Mouse (Mus musculus) heart, embryonic 16.5 days (tissue): Measurements from ENCODE around the gene Maml2. TPM values are rescaled to one million over a fixed set of nuclear protein-coding genes. Genes with fewer than 3 reads are reported as not detected.
A peak's percentile ranks its signal among the peaks of the same experiment; 100 is the strongest.

Source experiments
- ATAC-seq: fragments of 200-750 bp; cut with Nextera tagmentation; replicated peaks from 2 replicates; pipeline ENCODE4 v1.8.0; 2017; ENCODE audit warnings: moderate number of reproducible peaks; ENCODE audit not compliant: insufficient read depth, low FRiP score; ENCODE audit errors: extremely low read depth
- H3K27ac ChIP-seq: fragments of 300-500 bp; sonication (generic); 2 replicates; pipeline ENCODE4 v1.5.1; 2014; ENCODE audit warnings: mild to moderate bottlenecking, low read length, control low read depth, moderate library complexity
- H3K27me3 ChIP-seq: fragments of 300-500 bp; sonication (generic); 2 replicates; pipeline ENCODE4 v1.6.1; 2014; ENCODE audit warnings: low read length, mixed read lengths; ENCODE audit not compliant: control insufficient read depth, insufficient read depth
- H3K36me3 ChIP-seq: fragments of 300-500 bp; sonication (generic); 2 replicates; pipeline ENCODE4 v1.6.1; 2014; ENCODE audit not compliant: control insufficient read depth, insufficient read depth
- H3K4me1 ChIP-seq: fragments of 300-500 bp; sonication (generic); 2 replicates; pipeline ENCODE4 v1.6.1; 2014; ENCODE audit warnings: low read length, mixed read lengths; ENCODE audit not compliant: control insufficient read depth, insufficient read depth
- H3K4me2 ChIP-seq: fragments of 300-500 bp; sonication (generic); 2 replicates; pipeline ENCODE4 v1.6.1; 2014; ENCODE audit warnings: low read depth, mild to moderate bottlenecking, control low read depth, low read length
- H3K4me3 ChIP-seq: fragments of 300-500 bp; sonication (generic); 2 replicates; pipeline ENCODE4 v1.5.1; 2014; ENCODE audit warnings: mild to moderate bottlenecking, control low read depth, low read length
- H3K9ac ChIP-seq: fragments of 300-500 bp; sonication (generic); 2 replicates; pipeline ENCODE4 v1.6.1; 2014; ENCODE audit warnings: low read length, control low read depth
- H3K9me3 ChIP-seq: fragments of 300-500 bp; sonication (generic); replicated peaks from 2 replicates; pipeline ENCODE4 v1.6.1; 2016; ENCODE audit warnings: low read length; ENCODE audit not compliant: control insufficient read depth
- WGBS: fragments of 180-500 bp; shearing (Covaris S2); extraction: QIAGEN DNeasy Blood & Tissue Kit; methylation state at CpG from one replicate; pipeline ENCODE4 v1.1.7; 2014; 5-methylcytosine and 5-hydroxymethylcytosine counted together
- polyA plus RNA-seq: library from polyadenylated mRNA; unstranded; fragments of >200 nt; fragmentation: Nextera tagmentation; extraction: Ambion mirVana; gene quantifications from 2 replicates; pipeline ENCODE4 v1.2.1, GENCODE M21; 2015

Gene Maml2
- polyA plus RNA-seq, 1 experiment from 2014 or later, result 9.0 TPM

DNA sequence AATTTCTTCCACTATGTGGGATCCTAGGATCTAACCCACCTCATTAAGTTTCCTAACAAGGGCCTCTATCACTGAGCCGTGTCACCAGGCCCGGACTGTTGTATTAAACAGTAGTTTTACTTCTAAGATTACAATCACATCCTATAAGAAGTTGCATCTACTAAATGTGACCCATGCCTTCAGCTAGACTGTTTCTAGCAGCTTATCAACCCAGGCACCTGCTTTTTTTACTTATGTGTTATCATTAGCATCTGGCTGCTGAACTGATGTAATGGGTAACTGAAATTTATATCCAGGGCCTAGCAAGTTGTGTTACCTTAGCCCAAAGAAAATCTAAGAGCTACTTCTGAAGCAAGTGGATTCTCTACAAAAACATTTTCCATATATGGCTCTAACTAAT is 380.3 kb downstream of the Maml2 start:
- Histone ChIP-seq H3K27me3 (no peaks in the 10 kb centered on the region), H3K4me2 (no peak overlapping the region), H3K36me3 (no peaks in the 10 kb centered on the region), H3K4me3 (no peak overlapping the region), H3K4me1 (peaks cover 4% of the 10 kb centered on the region; the same call in 1 of the 2 replicates), H3K9ac (no peak overlapping the region), H3K27ac (no peak overlapping the region), H3K9me3 (no peaks in the 10 kb centered on the region)
- WGBS, result 84% methylated on average over 2 of the region's 2 CpGs
- ATAC-seq, result no peak

GRCm38 (mm10) chr9:13679696-13680095 is 381.9 kb downstream of the Maml2 start:
- no peak overlapping the region for H3K27ac ChIP-seq
- H3K27me3 ChIP-seq, result no peaks in the 10 kb centered on the region
- no peak for ATAC-seq
- H3K9ac ChIP-seq, result no peak overlapping the region
- 92% methylated on average over 2 of the region's 2 CpGs for WGBS
- H3K4me1 ChIP-seq, result peaks cover 4% of the 10 kb centered on the region; the same call in 1 of the 2 replicates
- H3K4me2 ChIP-seq, result no peak overlapping the region
- no peak overlapping the region for H3K4me3 ChIP-seq
- no peaks in the 10 kb centered on the region for H3K36me3 ChIP-seq
- no peaks in the 10 kb centered on the region for H3K9me3 ChIP-seq

DNA sequence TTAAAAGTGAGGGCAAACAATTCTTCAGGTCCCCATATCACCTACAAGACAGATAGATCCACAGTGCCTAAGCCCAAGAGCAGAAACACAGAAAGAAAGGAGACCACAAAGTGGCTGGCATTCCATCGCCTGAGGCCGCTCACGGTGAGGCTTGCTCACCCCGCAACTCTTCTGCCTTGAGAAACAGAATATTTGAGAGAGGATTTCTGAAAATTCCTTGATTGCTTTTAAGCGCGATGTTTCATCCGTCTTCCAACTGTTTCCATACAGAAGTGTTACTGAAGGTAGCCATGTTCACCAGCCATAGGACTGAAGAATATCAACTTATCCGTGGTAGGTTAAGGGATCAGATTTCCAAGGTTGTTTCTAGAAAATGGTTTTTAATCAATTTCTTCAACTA is 383.4 kb downstream of the Maml2 start:
- Histone ChIP-seq H3K36me3 (no peaks in the 10 kb centered on the region), H3K27me3 (no peaks in the 10 kb centered on the region), H3K4me1 (peaks cover 4% of the 10 kb centered on the region; the same call in 1 of the 2 replicates), H3K9ac (no peak overlapping the region), H3K4me2 (peak overlapping the region; percentile 44; the same call in 1 of the 2 replicates), H3K9me3 (no peaks in the 10 kb centered on the region), H3K27ac (0 out of 2 replicates have a peak overlapping the region, but pooled peaks have one; percentile 35), H3K4me3 (no peak overlapping the region)
- ATAC-seq, result no peak
- 83% methylated on average over 8 of the region's 8 CpGs for WGBS

GRCm38 (mm10) chr9:13681581-13682038 is 383.9 kb downstream of the Maml2 start:
- H3K27me3 ChIP-seq, result no peaks in the 10 kb centered on the region
- H3K4me2 ChIP-seq, result peak overlapping the region; percentile 44
- peak; percentile 65 for ATAC-seq
- H3K4me3 ChIP-seq, result no peak overlapping the region
- H3K27ac ChIP-seq, result peak overlapping the region; percentile 35; the same call in 1 of the 2 replicates
- no peaks in the 10 kb centered on the region for H3K36me3 ChIP-seq
- peaks cover 4% of the 10 kb centered on the region; the same call in 1 of the 2 replicates for H3K4me1 ChIP-seq
- H3K9me3 ChIP-seq, result no peaks in the 10 kb centered on the region
- H3K9ac ChIP-seq, result peak overlapping the region; percentile 35; the same call in 1 of the 2 replicates
- 13% methylated on average over 8 of the region's 8 CpGs for WGBS

DNA sequence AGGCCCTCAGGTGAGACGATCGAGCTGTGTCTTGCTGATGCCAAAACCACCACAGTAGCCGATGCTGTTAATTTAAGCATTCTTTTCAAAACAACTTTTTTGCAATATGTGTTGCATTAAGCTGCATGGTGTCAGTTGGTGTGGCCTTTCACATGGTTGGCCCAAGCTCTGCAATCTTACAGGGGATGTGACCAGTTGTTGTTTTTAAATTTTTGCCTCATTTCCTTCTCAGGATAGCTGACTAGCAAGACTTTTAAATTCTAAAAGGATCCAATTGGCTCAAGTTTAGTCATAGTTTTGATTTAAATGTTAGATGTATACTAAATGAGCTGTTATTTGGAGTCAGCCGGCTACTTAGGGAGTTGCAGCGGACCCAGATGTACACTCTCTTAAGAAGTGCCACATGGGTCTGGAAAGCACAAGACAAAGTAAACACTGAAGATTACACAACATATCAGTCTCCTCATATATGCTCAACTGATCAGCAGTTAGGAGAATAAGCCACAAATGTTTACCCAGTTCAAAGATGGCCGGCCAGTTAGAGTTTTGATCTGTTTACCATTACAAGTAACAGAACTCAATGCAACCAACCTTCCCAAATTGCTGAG is 386.7 kb downstream of the Maml2 start:
- no peak for ATAC-seq
- Histone ChIP-seq H3K4me2 (no peak overlapping the region), H3K27me3 (no peaks in the 10 kb centered on the region), H3K9me3 (no peaks in the 10 kb centered on the region), H3K27ac (no peak overlapping the region), H3K4me1 (peaks cover 7% of the 10 kb centered on the region), H3K4me3 (no peak overlapping the region), H3K36me3 (no peaks in the 10 kb centered on the region), H3K9ac (no peak overlapping the region)
- 88% methylated on average over 6 of the region's 6 CpGs for WGBS

DNA sequence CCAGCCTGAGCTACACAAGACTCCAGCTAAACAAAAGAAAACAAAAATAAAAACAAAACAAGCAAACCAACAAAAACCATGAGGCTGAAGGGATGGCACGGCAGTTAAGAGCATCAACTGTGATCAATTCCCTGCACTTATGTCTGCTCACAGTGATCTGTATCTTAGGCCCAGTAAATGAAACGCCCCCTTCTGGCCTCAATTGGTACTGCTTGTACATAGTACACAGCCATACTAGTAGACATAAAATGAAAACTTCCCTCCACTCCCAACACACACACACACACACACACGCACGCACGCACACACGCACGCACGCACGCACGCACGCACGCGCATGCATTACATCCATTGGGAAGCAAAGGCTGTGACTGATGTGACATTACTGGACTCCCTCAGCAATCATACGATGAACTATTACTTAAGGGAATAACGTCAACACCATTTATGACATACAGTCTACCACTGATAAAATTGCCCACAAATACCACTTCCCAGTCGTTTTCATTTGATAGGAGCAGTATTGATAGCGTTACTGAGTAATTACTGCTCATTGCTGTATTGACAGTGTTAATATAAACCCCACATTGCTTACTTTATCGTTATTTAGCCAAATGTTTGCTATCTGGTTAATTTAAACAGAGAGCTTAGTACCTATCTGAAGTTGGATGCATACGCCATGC is 389.4 kb downstream of the Maml2 start:
- WGBS, result 83% methylated on average over 19 of the region's 19 CpGs
- Histone ChIP-seq H3K4me3 (no peak overlapping the region), H3K27me3 (no peaks in the 10 kb centered on the region), H3K9me3 (no peaks in the 10 kb centered on the region), H3K4me2 (no peak overlapping the region), H3K9ac (no peak overlapping the region), H3K27ac (no peak overlapping the region), H3K4me1 (peaks cover 11% of the 10 kb centered on the region), H3K36me3 (no peaks in the 10 kb centered on the region)
- no peak for ATAC-seq

- ATAC-seq, result no peak
- Histone ChIP-seq H3K9me3 (no peaks in the 10 kb centered on the region), H3K36me3 (no peaks in the 10 kb centered on the region), H3K4me2 (no peak overlapping the region), H3K27me3 (no peaks in the 10 kb centered on the region), H3K9ac (no peak overlapping the region; the same call in 1 of the 2 replicates), H3K27ac (no peak overlapping the region), H3K4me3 (no peak overlapping the region), H3K4me1 (peaks cover 16% of the 10 kb centered on the region)
- WGBS, result 61% methylated on average over 9 of the region's 9 CpGs
These were observed 391.2 kb downstream of the Maml2 start for GRCm38 (mm10) chr9:13688997-13689396.

- H3K9me3 ChIP-seq, result no peaks in the 10 kb centered on the region
These were observed 392.6 kb downstream of the Maml2 start for GRCm38 (mm10) chr9:13690321-13690720.

DNA sequence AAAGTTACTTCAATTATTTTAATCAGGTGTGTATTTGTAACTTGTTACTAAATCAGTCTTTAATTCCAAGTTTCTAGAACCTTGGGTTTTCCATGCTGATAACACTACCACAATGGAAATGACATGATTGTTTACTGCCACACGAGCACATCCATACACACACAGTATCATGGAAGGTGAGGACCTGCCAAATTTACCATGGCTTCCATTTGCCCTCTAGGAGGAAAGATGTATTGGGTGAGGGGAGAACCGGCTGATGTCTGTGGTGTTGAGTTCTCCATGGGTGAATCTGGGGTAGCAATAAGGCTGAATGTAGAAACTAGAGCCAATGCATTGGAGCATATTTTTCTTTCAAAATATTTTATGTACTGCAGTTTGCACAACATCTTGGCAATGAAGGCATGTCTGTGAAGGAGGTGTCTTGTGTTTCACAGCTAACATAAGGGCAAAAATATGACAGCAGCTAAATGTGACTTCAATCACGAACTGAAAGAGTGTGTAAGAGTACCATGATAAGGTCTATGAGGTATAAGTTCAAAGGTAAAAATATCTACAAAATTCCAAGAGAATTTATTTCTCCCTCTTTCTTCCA is 396.0 kb downstream of the Maml2 start:
- H3K4me1 ChIP-seq, result peaks cover 28% of the 10 kb centered on the region
- H3K9me3 ChIP-seq, result no peaks in the 10 kb centered on the region
- H3K36me3 ChIP-seq, result no peaks in the 10 kb centered on the region
- peak overlapping the region; percentile 40 for H3K4me2 ChIP-seq
- H3K9ac ChIP-seq, result no peak overlapping the region
- no peaks in the 10 kb centered on the region for H3K27me3 ChIP-seq
- 62% methylated on average over 3 of the region's 3 CpGs for WGBS
- H3K27ac ChIP-seq, result peak overlapping the region; percentile 68
- H3K4me3 ChIP-seq, result no peak overlapping the region
- ATAC-seq, result no peak

More at GRCm38 (mm10) chr9:13690321-13690720, 392.6 kb downstream of the Maml2 start:
- WGBS, result 35% methylated on average over 8 of the region's 8 CpGs
- peak overlapping the region; percentile 46; the same call in 1 of the 2 replicates for H3K9ac ChIP-seq
- H3K36me3 ChIP-seq, result no peaks in the 10 kb centered on the region
- ATAC-seq, result no peak
- H3K27me3 ChIP-seq, result no peaks in the 10 kb centered on the region
- peak overlapping the region; percentile 25 for H3K4me3 ChIP-seq
- peak overlapping the region; percentile 60 for H3K4me2 ChIP-seq
- peak overlapping the region; percentile 1; the same call in 1 of the 2 replicates for H3K27ac ChIP-seq
- H3K4me1 ChIP-seq, result peaks cover 29% of the 10 kb centered on the region
